Mouse (Mus musculus): ENCODE results near the gene Nlgn3. TPM values are rescaled to one million over a fixed set of nuclear protein-coding genes. Genes with fewer than 3 reads are reported as not detected.
"Not testable (repeated sequence)": the region's sequence is repeated elsewhere in the genome, so short reads cannot be mapped to it uniquely, and the experiment has no call there.

The Nlgn3 gene
- polyA plus RNA-seq, 1 experiment from 2014 or later = 8.3 TPM

DNA sequence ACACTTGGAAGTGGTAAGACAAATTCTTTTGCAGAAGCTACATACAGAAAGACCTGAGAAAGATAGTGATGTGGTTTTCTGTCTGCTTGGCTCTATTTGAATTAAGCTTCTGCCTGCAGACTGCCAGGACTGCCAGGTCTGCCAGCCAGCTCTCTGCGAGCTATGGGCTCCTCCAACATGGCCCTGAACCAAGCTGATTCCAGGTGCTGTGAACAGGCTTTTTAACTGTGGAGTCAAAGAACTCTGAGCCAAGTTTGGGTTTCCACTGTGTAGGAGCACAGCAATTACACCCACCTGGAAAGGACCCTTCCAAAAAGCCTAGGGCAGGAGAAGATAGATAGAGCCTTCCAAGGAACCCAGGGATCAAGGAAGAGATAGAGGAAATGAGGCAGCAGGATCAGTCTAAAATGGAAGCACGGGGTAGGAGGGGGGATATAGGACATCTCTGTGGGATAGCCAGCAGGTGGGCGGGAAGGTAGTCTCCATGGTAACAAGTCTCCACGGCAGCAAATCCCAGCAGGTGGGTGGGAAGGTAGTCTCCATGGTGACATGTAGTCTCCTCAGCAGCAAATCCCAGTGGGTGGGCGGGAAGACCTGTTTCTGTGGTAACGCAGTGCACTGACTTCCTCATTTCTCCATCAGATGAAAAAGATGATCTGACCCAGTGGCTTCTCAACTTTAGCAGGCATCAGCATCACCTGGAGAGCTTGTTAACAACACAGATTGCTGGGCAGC is 14.8 kb downstream of the Nlgn3 start:
- 47% methylated on average over 6 of the region's 6 CpGs for WGBS
- Histone ChIP-seq H3K4me3 (no peak overlapping the region), H3K36me3 (replicated peaks) (peaks cover 5% of the 10 kb centered on the region; the same call in 1 of the 2 replicates), H3K4me1 (no peaks in the 10 kb centered on the region), H3K27ac (replicated peaks) (no peak overlapping the region), H3K9me3 (no peaks in the 10 kb centered on the region), H3K27me3 (replicated peaks; ENCODE audit: low read depth, poor library complexity, severe bottlenecking) (peaks cover 95% of the 10 kb centered on the region)
- peak; percentile 15 for DNase-seq (ENCODE audit: low spot score)

DNA sequence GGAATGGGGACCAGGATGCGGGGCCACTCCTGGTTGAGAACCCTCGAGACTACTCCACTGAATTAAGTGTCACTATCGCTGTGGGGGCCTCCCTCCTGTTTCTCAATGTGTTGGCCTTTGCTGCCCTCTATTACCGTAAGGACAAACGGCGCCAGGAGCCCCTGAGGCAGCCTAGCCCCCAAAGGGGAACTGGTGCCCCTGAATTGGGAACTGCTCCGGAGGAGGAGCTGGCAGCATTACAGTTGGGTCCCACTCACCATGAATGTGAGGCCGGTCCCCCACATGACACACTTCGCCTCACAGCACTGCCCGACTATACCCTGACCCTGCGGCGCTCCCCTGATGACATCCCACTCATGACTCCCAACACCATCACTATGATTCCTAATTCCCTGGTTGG is 20.8 kb downstream of the Nlgn3 start:
- DNase-seq (ENCODE audit: low spot score) = no peak
- H3K27me3 ChIP-seq (replicated peaks; ENCODE audit: low read depth, poor library complexity, severe bottlenecking) = peaks cover 73% of the 10 kb centered on the region
- no peaks in the 10 kb centered on the region for H3K4me1 ChIP-seq
- WGBS = 93% methylated on average over 12 of the region's 12 CpGs
- no peak overlapping the region for H3K4me3 ChIP-seq
- H3K36me3 ChIP-seq (replicated peaks) = peaks cover 14% of the 10 kb centered on the region
- no peak overlapping the region for H3K27ac ChIP-seq (replicated peaks)
- H3K9me3 ChIP-seq = no peaks in the 10 kb centered on the region

DNA sequence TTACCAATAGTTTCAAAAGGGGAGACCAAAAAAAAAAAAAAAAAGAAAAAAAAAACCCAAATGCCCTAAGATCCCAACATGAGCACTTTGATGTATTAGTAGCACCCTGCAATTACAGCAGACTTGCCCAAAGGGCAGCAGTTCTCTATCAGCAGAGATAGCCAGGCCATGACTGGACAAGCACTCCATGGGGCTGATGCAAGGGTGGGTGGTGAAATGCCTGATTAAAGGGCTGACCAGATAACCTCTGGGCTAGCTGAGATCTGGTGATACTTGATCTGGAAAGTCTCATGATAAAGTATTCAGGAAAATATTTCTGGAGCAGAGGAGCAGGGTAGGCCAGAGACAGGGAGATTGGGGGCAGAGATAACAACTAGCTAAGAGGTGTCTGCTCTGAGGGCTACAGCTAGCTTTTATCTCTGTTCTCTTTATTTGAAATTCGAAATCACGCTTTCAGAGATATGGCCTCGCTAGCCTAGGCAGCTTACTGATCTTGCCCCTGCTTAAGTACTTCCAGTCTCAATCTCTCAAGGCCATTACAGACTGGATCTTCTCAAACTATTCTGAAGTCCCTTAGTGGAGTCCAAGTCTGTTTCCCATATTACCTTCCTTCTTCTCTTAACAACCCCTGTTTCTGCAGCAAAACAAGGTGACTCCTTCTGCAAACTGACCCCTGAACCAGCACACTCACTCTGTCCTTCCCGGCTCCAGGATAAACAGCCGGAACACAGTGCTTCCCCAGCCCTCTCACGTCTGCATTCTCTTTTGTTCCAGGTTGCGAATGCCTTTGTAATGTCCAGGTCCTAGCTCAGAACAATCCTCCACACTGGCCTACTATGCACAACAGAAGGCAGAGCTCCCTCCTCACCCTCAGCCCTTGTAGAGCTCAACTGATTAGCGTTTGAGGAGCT is 27.3 kb downstream of the Nlgn3 start:
- H3K4me1 ChIP-seq = peaks cover 4% of the 10 kb centered on the region
- H3K27ac ChIP-seq (replicated peaks) = no peak overlapping the region
- WGBS = 62% methylated on average over 8 of the region's 8 CpGs
- H3K9me3 ChIP-seq = no peaks in the 10 kb centered on the region
- no peak for DNase-seq (ENCODE audit: low spot score)
- no peaks in the 10 kb centered on the region for H3K36me3 ChIP-seq (replicated peaks)
- H3K27me3 ChIP-seq (replicated peaks; ENCODE audit: low read depth, poor library complexity, severe bottlenecking) = peaks cover 31% of the 10 kb centered on the region
- no peak overlapping the region for H3K4me3 ChIP-seq

DNA sequence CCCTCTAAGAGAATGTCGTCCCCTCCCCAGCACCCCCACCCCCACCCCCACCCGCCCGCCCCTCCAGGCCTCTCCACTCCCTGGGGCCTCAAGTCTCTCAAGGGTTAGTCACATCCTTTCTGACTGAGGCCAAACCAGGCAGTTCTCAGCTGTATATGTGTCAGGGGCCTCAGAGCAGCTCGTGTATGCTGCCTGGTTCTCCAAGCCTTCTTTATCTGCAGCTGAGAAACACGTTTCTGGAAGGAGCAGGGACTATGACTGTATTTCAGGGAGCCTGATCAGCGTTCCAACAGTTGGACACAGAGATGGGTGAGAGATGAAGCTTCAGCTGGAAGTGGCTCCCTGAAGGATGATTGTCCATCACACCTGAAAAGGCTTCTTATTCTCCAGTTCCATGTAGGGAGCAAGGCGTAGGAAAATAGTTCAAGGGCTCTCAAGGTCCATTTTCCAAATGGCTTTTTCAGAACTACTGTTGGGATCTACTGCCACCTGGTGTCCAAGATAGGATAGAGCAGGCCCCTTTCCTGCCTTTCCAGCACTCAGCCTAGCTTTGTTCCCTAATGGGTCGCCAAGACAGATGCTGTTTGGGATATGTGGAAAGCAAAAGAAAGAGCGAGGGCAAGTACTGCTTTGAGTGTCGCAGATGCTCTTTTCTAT is 30.5 kb downstream of the Nlgn3 start:
- WGBS = 31% methylated on average over 10 of the region's 10 CpGs
- no peak overlapping the region for H3K4me3 ChIP-seq
- peak overlapping the region; percentile 76 for H3K27ac ChIP-seq (replicated peaks)
- no peaks in the 10 kb centered on the region for H3K9me3 ChIP-seq
- peaks cover 31% of the 10 kb centered on the region for H3K27me3 ChIP-seq (replicated peaks; ENCODE audit: low read depth, poor library complexity, severe bottlenecking)
- peaks cover 13% of the 10 kb centered on the region for H3K4me1 ChIP-seq
- peak; percentile 64 for DNase-seq (ENCODE audit: low spot score)
- no peaks in the 10 kb centered on the region for H3K36me3 ChIP-seq (replicated peaks)

DNA sequence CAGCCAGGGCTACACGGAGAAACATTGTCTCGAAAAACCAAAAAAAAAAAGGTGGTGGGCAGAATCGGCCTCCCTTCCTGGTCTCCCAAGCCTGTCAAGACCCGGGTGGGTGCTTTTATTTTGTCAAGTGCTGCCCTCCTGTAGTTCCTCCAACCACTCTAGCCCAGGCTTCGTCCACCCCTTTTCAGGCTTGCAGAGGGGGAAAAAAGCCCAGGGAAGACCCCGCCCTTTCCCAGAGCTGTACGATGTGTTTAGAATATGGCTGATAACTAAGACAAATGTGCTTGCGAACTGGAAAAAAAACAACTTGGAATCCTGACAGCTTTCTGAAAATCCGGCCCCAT is 33.0 kb downstream of the Nlgn3 start:
- peak overlapping the region; percentile 54 for H3K4me3 ChIP-seq
- peak overlapping the region; percentile 88 for H3K27ac ChIP-seq (replicated peaks)
- H3K36me3 ChIP-seq (replicated peaks) = no peaks in the 10 kb centered on the region
- H3K9me3 ChIP-seq = no peaks in the 10 kb centered on the region
- DNase-seq (ENCODE audit: low spot score) = no peak
- H3K27me3 ChIP-seq (replicated peaks; ENCODE audit: low read depth, poor library complexity, severe bottlenecking) = peaks cover 20% of the 10 kb centered on the region
- peaks cover 13% of the 10 kb centered on the region for H3K4me1 ChIP-seq
- WGBS = 47% methylated on average over 9 of the region's 9 CpGs

DNA sequence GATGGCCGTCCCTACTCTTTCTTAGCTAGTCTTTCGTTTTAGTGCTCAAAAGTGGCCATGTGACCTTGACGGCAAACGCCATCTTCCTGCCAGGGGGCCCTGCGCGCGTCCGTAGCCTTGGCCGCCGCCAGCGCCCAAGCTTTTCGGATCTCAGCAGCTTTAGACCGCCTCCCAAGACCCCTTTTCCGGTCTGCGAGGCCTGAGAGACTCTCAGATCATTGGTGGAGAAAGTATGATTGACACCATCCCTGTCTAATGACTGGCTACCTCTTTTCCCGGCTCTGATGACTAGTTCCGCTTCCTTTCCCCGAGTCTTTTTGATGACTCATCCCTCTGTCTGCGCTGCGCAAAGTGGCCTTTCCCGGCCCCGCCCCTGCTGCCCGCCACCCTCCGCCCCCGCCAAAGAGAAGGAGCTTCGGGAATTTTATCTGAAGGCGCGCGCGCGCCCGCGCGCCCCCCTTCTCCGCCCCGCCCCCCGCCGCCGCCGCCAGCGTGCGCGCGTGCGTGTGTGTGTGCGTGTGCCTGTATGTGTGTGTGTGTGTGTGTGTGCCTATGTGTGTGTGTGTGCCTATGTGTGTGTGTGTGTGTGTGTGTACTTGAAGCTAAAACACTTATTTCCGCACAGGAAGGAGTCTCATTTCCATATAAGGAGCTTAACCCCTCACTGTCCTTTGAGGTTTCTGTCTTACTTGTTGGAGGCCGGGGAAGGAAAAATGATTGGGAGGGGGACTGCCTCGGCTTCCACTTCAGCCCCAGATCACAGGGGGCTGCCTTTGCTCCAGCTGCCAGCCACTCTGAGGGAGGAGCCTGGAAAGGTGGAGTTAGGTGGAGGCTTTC is 33.6 kb downstream of the Nlgn3 start:
- Histone ChIP-seq H3K9me3 (no peaks in the 10 kb centered on the region), H3K36me3 (replicated peaks) (no peaks in the 10 kb centered on the region), H3K27ac (replicated peaks) (peak overlapping the region; percentile 88), H3K4me1 (peaks cover 13% of the 10 kb centered on the region), H3K4me3 (peak overlapping the region; percentile 54), H3K27me3 (replicated peaks; ENCODE audit: low read depth, poor library complexity, severe bottlenecking) (peaks cover 18% of the 10 kb centered on the region)
- WGBS = 17% methylated on average over 48 of the region's 49 CpGs
- DNase-seq (ENCODE audit: low spot score) = peak; percentile 90

DNA sequence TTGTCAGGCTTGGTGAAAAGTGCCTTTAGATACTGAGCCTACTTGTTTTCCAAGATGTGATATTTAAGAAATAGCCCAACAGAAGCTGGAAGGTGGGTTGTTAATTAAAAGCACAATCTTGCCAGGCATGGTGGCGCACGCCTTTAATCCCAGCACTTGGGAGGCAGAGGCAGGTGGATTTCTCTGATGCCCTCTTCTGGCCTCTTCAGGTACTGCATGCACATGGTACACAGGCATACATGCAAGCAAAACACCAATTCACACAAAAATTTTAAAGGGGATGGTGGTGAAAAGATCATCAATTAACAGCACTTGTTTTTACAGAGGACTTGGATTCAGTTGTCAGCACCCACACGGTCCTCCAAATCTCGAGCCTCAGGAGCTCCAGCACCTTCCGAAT is 35.6 kb downstream of the Nlgn3 start:
- WGBS = 93% methylated on average over 5 of the region's 5 CpGs
- Histone ChIP-seq H3K27ac (replicated peaks) (no peak overlapping the region), H3K27me3 (replicated peaks; ENCODE audit: low read depth, poor library complexity, severe bottlenecking) (peaks cover 18% of the 10 kb centered on the region), H3K9me3 (no peaks in the 10 kb centered on the region), H3K36me3 (replicated peaks) (no peaks in the 10 kb centered on the region), H3K4me3 (no peak overlapping the region), H3K4me1 (peaks cover 8% of the 10 kb centered on the region)
- DNase-seq (ENCODE audit: low spot score) = peak; percentile 27

DNA sequence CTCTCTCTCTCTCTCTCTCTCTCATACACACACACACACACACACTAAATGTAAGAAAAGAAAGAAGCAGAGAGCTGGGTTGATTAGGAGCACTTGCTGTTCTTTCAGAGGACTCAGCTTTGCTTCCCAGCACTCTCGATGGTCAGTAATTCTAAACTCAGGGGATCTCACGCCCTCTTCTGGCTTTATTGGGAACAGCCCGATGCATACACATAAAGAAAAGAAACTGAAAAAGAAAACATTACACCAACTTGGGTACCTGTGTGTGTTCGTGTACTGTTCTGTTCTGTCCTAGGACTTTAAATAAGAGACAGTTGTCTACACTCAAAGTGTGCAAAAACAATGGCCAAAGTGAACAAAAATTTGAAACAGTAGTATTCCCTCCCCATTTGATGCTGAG is 39.7 kb downstream of the Nlgn3 start:
- Histone ChIP-seq H3K9me3 (no peaks in the 10 kb centered on the region), H3K27ac (replicated peaks) (no peak overlapping the region), H3K4me1 (peaks cover under 1% of the 10 kb centered on the region; the same call in 1 of the 2 replicates), H3K36me3 (replicated peaks) (no peaks in the 10 kb centered on the region), H3K4me3 (no peak overlapping the region), H3K27me3 (replicated peaks; ENCODE audit: low read depth, poor library complexity, severe bottlenecking) (peaks cover 17% of the 10 kb centered on the region)
- 48% methylated on average over 4 of the region's 4 CpGs for WGBS
- no peak for DNase-seq (ENCODE audit: low spot score)

DNA sequence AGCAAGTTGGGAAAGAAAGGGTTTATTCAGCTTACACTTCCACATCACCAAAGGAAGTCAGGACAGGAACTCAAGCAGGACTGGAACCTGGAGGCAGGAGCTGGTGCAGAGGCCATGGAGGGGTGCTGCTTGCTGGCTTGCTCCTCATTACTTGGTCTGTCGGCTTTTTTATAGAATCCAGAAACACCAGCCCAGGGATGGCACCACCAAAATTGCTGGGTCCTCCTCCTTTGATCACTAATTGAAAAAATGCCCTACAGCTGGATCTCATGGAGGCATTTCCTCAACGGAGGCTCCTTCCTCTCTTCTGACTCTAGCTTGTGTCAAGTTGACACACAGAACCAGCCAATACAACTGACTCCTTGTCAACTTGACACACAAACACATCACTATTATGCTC is 43.9 kb downstream of the Nlgn3 start:
- WGBS = 50% methylated on average over 2 of the region's 2 CpGs
- H3K36me3 ChIP-seq (replicated peaks); H3K27ac ChIP-seq (replicated peaks); H3K4me3 ChIP-seq; H3K4me1 ChIP-seq; DNase-seq (ENCODE audit: low spot score); H3K9me3 ChIP-seq: not testable (repeated sequence)
- H3K27me3 ChIP-seq (replicated peaks; ENCODE audit: low read depth, poor library complexity, severe bottlenecking) = peaks cover 40% of the 10 kb centered on the region

DNA sequence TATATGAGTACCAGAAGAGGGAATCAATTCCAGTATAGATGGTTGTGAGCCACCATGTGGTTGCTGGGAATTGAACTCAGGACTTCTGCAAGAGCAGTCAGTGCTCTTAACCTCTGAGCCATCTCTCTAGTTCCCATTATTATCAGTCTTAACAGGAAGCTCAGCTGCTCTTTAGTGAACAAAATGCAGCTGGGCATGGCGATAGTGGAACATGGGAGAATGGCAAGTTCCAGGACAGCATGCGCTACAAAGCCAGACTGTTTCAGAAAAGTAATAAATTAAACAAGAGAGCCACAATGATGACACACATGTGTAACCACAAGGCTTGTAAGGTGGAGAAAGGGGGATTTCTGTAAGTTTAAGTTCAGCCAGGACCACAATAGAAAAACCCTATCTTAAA is 46.5 kb downstream of the Nlgn3 start:
- no peaks in the 10 kb centered on the region for H3K4me1 ChIP-seq
- H3K27me3 ChIP-seq (replicated peaks; ENCODE audit: low read depth, poor library complexity, severe bottlenecking) = peaks cover 38% of the 10 kb centered on the region
- no peaks in the 10 kb centered on the region for H3K36me3 ChIP-seq (replicated peaks)
- H3K27ac ChIP-seq (replicated peaks) = no peak overlapping the region
- no peak overlapping the region for H3K4me3 ChIP-seq
- H3K9me3 ChIP-seq = no peaks in the 10 kb centered on the region
- WGBS = 88% methylated on average over 2 of the region's 2 CpGs
- DNase-seq (ENCODE audit: low spot score) = no peak

DNA sequence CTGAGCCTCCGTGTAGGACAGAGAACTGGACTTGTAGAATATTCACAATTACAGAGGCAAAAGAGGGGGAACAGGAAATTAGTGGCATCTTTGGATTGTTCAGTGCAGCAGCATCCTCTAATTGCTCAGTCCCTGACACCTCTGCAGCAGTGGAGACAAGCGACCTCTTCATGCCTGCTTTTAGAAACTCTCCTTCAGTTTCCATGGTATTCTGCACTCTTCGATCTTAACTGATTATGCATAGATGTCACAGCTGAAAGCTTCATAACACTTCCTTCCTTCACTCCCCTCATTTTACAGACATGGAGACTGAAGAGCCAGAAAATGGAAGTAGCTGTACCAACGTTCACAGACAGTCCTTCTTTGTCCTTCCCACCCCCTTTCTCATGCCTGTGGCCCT is 47.5 kb downstream of the Nlgn3 start:
- H3K4me1 ChIP-seq = no peaks in the 10 kb centered on the region
- DNase-seq (ENCODE audit: low spot score) = no peak
- 67% methylated on average over 4 of the region's 4 CpGs for WGBS
- no peak overlapping the region for H3K4me3 ChIP-seq
- no peaks in the 10 kb centered on the region for H3K9me3 ChIP-seq
- peaks cover 35% of the 10 kb centered on the region for H3K27me3 ChIP-seq (replicated peaks; ENCODE audit: low read depth, poor library complexity, severe bottlenecking)
- H3K27ac ChIP-seq (replicated peaks) = no peak overlapping the region
- H3K36me3 ChIP-seq (replicated peaks) = no peaks in the 10 kb centered on the region

DNA sequence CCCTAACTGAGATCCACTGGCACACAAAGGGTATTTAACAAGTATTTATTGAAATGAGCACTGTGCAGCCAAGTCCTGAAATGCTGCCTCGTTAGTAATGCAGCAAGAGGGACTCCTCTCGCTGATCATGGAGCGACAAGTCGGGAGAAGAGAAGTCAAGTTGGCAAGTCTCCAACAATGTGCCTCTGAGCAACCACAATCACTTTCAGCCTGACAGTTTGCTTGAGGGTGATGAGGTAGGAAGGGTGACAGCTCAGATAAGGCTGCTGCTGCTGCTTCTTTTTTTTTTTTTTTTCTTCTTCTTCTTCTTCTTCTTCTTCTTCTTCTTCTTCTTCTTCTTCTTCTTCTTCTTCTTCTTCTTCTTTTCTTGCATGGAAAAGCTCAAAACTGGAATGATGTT is 52.2 kb downstream of the Nlgn3 start:
- Histone ChIP-seq H3K27ac (replicated peaks) (no peak overlapping the region), H3K9me3 (no peaks in the 10 kb centered on the region), H3K4me1 (no peaks in the 10 kb centered on the region), H3K4me3 (no peak overlapping the region), H3K36me3 (replicated peaks) (no peaks in the 10 kb centered on the region), H3K27me3 (replicated peaks; ENCODE audit: low read depth, poor library complexity, severe bottlenecking) (peaks cover 23% of the 10 kb centered on the region)
- 81% methylated on average over 4 of the region's 4 CpGs for WGBS
- no peak for DNase-seq (ENCODE audit: low spot score)

All from embryonic facial prominence, embryonic 10.5 days (tissue).